Mouse (Mus musculus): Measurements from ENCODE around the gene Rin1.
A peak's percentile ranks its signal among the peaks of the same experiment; 100 is the strongest.
"Not testable (repeated sequence)": the region's sequence is repeated elsewhere in the genome, so short reads cannot be mapped to it uniquely, and the experiment has no call there.

Rin1 gene

GRCm38 (mm10) chr19:5050047-5050905 is at the start of gene Rin1:
Rin1 (plus strand) TSS chr19:5050481.
- peak; percentile 67 for DNase-seq

GRCm38 (mm10) chr19:5001666-5002406 is 48.4 kb upstream of the Rin1 start:
- peak; percentile 88 for DNase-seq

- not testable (repeated sequence) for DNase-seq
These were observed 46.6 kb upstream of the Rin1 start for GRCm38 (mm10) chr19:5003644-5004043.

GRCm38 (mm10) chr19:5004925-5005324 is 45.4 kb upstream of the Rin1 start:
- no peak for DNase-seq

- DNase-seq: no peak
These were observed 37.1 kb upstream of the Rin1 start for GRCm38 (mm10) chr19:5013138-5013537.

- DNase-seq: peak; percentile 59
These were observed 35.3 kb upstream of the Rin1 start for GRCm38 (mm10) chr19:5014961-5015398.

- DNase-seq: no peak
These were observed 34.0 kb upstream of the Rin1 start for GRCm38 (mm10) chr19:5016221-5016742.

- DNase-seq: peak; percentile 66
These were observed 33.5 kb upstream of the Rin1 start for GRCm38 (mm10) chr19:5016782-5017181.

GRCm38 (mm10) chr19:5017611-5018010 is 32.7 kb upstream of the Rin1 start:
- DNase-seq: no peak

GRCm38 (mm10) chr19:5018191-5018590 is 32.1 kb upstream of the Rin1 start:
- DNase-seq: no peak

- DNase-seq: no peak
These were observed 28.9 kb upstream of the Rin1 start for GRCm38 (mm10) chr19:5021416-5021815.

- peak; percentile 92 for DNase-seq
These were observed 26.4 kb upstream of the Rin1 start, which contains the start of gene Slc29a2 for GRCm38 (mm10) chr19:5023621-5024479. Slc29a2 (plus strand) TSS chr19:5023860.

GRCm38 (mm10) chr19:5026111-5026510 is 24.2 kb upstream of the Rin1 start:
- peak; percentile 44 for DNase-seq

GRCm38 (mm10) chr19:5032686-5033085 is 17.6 kb upstream of the Rin1 start:
- DNase-seq: no peak

- DNase-seq: no peak
These were observed 13.7 kb upstream of the Rin1 start for GRCm38 (mm10) chr19:5036577-5036976.

- peak; percentile 90 for DNase-seq
These were observed 12.4 kb upstream of the Rin1 start for GRCm38 (mm10) chr19:5037678-5038571.

GRCm38 (mm10) chr19:5038709-5039156 is 11.5 kb upstream of the Rin1 start, which contains the start of the genes B4gat1 and AC124502.3:
B4gat1 (plus strand) TSS chr19:5038826.
AC124502.3 (plus strand) TSS chr19:5038891.
- DNase-seq: peak; percentile 94

GRCm38 (mm10) chr19:5039301-5040114 is 10.8 kb upstream of the Rin1 start:
- DNase-seq: peak; percentile 71

GRCm38 (mm10) chr19:5040862-5041523 is 9.3 kb upstream of the Rin1 start, which contains the start of gene Brms1:
Brms1 (plus strand) TSS chr19:5041354.
- peak; percentile 89 for DNase-seq

GRCm38 (mm10) chr19:5041588-5041987 is 8.7 kb upstream of the Rin1 start:
- DNase-seq: no peak
